Mouse (Mus musculus) liver, postnatal 0 days (tissue): ENCODE measurements around the gene Mapk9.

Experiments used
- CTCF ChIP-seq: sonication (generic); IDR thresholded peaks from 2 replicates; pipeline ENCODE4 v1.5.1; 2016; ENCODE audit warnings: antibody characterized with exemption, low read depth
- EP300 ChIP-seq: IDR thresholded peaks from 2 replicates; pipeline ENCODE4 v1.6.1; 2016; ENCODE audit warnings: antibody characterized with exemption, low read depth, mild to moderate bottlenecking

DNA sequence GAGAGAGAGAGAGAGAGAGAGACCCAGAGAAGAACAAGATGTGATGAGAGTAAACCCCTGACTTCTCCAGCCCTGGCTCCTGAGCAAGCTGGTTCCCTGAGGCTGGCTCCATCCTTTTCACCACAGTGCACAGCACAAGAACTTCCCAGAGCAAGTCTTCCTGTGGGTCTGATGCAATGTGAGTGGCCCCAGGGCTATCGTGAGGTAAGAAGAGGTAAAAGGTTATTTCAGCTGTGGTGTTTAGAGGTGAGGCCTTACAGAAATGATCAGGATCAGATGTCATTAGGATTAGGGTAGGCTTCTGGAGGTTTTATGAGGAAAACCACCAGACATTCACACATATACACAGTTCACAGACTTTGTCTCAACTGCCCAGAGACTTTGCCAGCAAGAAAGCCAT, 4.7 kb upstream of the Mapk9 start:
- no peak for TF ChIP-seq EP300
- no peak for TF ChIP-seq CTCF
